Comparison of ENCODE assay signal across 7 mouse cellular contexts in the genomic region with DNA sequence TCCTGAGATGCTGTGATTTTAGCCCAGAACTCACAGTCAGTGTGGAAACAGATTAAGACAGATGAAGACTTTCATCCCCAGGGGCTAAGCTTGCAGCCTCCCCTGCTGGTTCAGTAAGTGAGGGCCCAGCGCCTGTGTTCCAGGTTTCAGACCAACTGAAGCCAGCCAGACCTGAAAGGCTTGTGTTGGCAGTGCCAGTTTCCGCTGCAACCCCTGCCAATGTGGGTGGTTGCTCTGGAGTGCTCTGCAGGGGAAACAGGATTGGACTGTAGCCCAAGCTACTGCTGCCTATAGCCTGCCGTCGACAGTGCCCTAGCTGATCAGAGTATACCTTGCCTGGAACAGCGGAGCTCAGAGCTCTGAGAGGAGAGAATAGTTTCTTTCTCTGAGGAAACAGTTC. TPM values are rescaled to one million over a fixed set of nuclear protein-coding genes. Genes with fewer than 3 reads are reported as not detected.
A peak's percentile ranks its signal among the peaks of the same experiment; 100 is the strongest.
DNase-seq lines count a peak whose midpoint lies in the region; ATAC-seq and TF ChIP-seq lines count a peak whose summit lies in the region.

No protein-coding gene starts in this region.

- peaks cover 6% of the 10 kb centered on the region; the same call in 1 of the 2 replicates for H3K36me3 ChIP-seq in limb, embryonic 14.5 days (ENCODE audit: control insufficient read depth, insufficient read depth, low read length)
- 0 out of 2 replicates have a peak, but pooled peaks cover 4% of the 10 kb centered on the region for H3K36me3 ChIP-seq in limb, embryonic 10.5 days
- no peaks in the 10 kb centered on the region for H3K36me3 ChIP-seq in heart, embryonic 16.5 days (ENCODE audit: control insufficient read depth, insufficient read depth)
- H3K36me3 ChIP-seq in stomach, embryonic 15.5 days = no peaks in the 10 kb centered on the region

- ATAC-seq in limb, embryonic 14.5 days (ENCODE audit: low FRiP score, low read depth) = no peak
- ATAC-seq in heart, embryonic 16.5 days (replicated peaks; ENCODE audit: extremely low read depth, insufficient read depth, low FRiP score) = no peak; the same call in 1 of the 2 replicates
- ATAC-seq in stomach, embryonic 15.5 days (ENCODE audit: insufficient read depth, low FRiP score, low read depth) = no peak
- ATAC-seq in megakaryocyte, adult 5-6 weeks (ENCODE audit: poor library complexity, severe bottlenecking) = no peak

- DNase-seq in limb, embryonic 14.5 days (ENCODE audit: low spot score) = peak; percentile 20
- no peak for DNase-seq in limb, embryonic 10.5 days (ENCODE audit: low spot score)
- DNase-seq in cerebellum, adult 9-11 months = peak; percentile 90
- DNase-seq in left cerebral cortex, postnatal 14 days (ENCODE audit: low spot score in 2 of 2) = peak; percentile 49 to 56

- no peak overlapping the region for H3K27ac ChIP-seq in limb, embryonic 14.5 days (replicated peaks; ENCODE audit: low read depth, low read length)
- H3K27ac ChIP-seq in limb, embryonic 10.5 days = no peak overlapping the region
- H3K27ac ChIP-seq in heart, embryonic 16.5 days (ENCODE audit: low read length) = peak overlapping the region; percentile 32; the same call in 1 of the 2 replicates
- H3K27ac ChIP-seq in stomach, embryonic 15.5 days = 0 out of 2 replicates have a peak overlapping the region, but pooled peaks have one; percentile 2

- no peak for TF ChIP-seq POLR2A in limb, embryonic 14.5 days (IDR thresholded peaks at IDR 0.05; ENCODE audit: borderline replicate concordance, extremely low read depth, insufficient read depth, insufficient read length)

- intact Hi-C loops in left cerebral cortex, postnatal 14 days (cut with DNase I) = no loop called here

- peaks cover 34% of the 10 kb centered on the region for H3K4me1 ChIP-seq in limb, embryonic 14.5 days (ENCODE audit: control insufficient read depth, insufficient read depth, low read length)
- peaks cover 44% of the 10 kb centered on the region for H3K4me1 ChIP-seq in limb, embryonic 10.5 days
- H3K4me1 ChIP-seq in heart, embryonic 16.5 days (ENCODE audit: control insufficient read depth, insufficient read depth, low read length) = peaks cover 25% of the 10 kb centered on the region
- peaks cover 19% of the 10 kb centered on the region for H3K4me1 ChIP-seq in stomach, embryonic 15.5 days

- no peaks in the 10 kb centered on the region for H3K27me3 ChIP-seq in limb, embryonic 14.5 days (ENCODE audit: control insufficient read depth, insufficient read depth, low read length)
- no peaks in the 10 kb centered on the region for H3K27me3 ChIP-seq in limb, embryonic 10.5 days (ENCODE audit: low read depth, poor library complexity, severe bottlenecking)
- H3K27me3 ChIP-seq in heart, embryonic 16.5 days (ENCODE audit: control insufficient read depth, insufficient read depth, low read length) = no peaks in the 10 kb centered on the region
- no peaks in the 10 kb centered on the region for H3K27me3 ChIP-seq in stomach, embryonic 15.5 days (replicated peaks)

- no peak overlapping the region for H3K4me3 ChIP-seq in limb, embryonic 14.5 days (replicated peaks; ENCODE audit: low read length)
- H3K4me3 ChIP-seq in limb, embryonic 10.5 days = no peak overlapping the region
- no peak overlapping the region for H3K4me3 ChIP-seq in heart, embryonic 16.5 days (ENCODE audit: low read length)
- no peak overlapping the region for H3K4me3 ChIP-seq in stomach, embryonic 15.5 days (replicated peaks)

- no peak overlapping the region for H3K4me2 ChIP-seq in limb, embryonic 14.5 days (replicated peaks; ENCODE audit: low read depth, low read length, severe bottlenecking)
- no peak overlapping the region for H3K4me2 ChIP-seq in heart, embryonic 16.5 days (ENCODE audit: low read depth, low read length)
- H3K4me2 ChIP-seq in stomach, embryonic 15.5 days = no peak overlapping the region

- no peaks in the 10 kb centered on the region for H3K9me3 ChIP-seq in limb, embryonic 14.5 days (ENCODE audit: control insufficient read depth, low read length)
- no peaks in the 10 kb centered on the region for H3K9me3 ChIP-seq in limb, embryonic 10.5 days (replicated peaks)
- H3K9me3 ChIP-seq in heart, embryonic 16.5 days (replicated peaks; ENCODE audit: control insufficient read depth, low read length) = no peaks in the 10 kb centered on the region
- no peaks in the 10 kb centered on the region for H3K9me3 ChIP-seq in stomach, embryonic 15.5 days

- WGBS in limb, embryonic 14.5 days = 71% methylated on average over 5 of the region's 5 CpGs
- WGBS in limb, embryonic 10.5 days = 86% methylated on average over 5 of the region's 5 CpGs
- 58% methylated on average over 5 of the region's 5 CpGs for WGBS in heart, embryonic 16.5 days
- 77% methylated on average over 5 of the region's 5 CpGs for WGBS in stomach, embryonic 15.5 days

- H3K9ac ChIP-seq in limb, embryonic 14.5 days (ENCODE audit: low read depth, low read length, severe bottlenecking) = no peak overlapping the region
- no peak overlapping the region for H3K9ac ChIP-seq in heart, embryonic 16.5 days (ENCODE audit: low read length)
- H3K9ac ChIP-seq in stomach, embryonic 15.5 days = no peak overlapping the region

RNA-seq across cellular contexts. Expression of a gene that starts 37.0 kb away (rescaled TPM):
- polyA plus RNA-seq in limb, embryonic 14.5 days (2012; rRNA removed) = 90.8 and 125 TPM in 2 replicates
- polyA plus RNA-seq in limb, embryonic 14.5 days (2014; fragmentation: Nextera tagmentation; extraction: Ambion mirVana) = 21.4 and 24.6 TPM in 2 replicates
- polyA plus RNA-seq in limb, embryonic 10.5 days (2016; fragmentation: Nextera tagmentation; extraction: Ambion mirVana) = 0.99 and 3.5 TPM in 2 replicates
- 7.1 and 9.8 TPM in 2 replicates for polyA plus RNA-seq in heart, embryonic 16.5 days (2015; fragmentation: Nextera tagmentation; extraction: Ambion mirVana)
- total RNA-seq in left cerebral cortex, postnatal 14 days (2021) = 1 to 10 TPM; 5.0 to 5.2 TPM
- polyA plus RNA-seq in stomach, embryonic 15.5 days (2015; fragmentation: Nextera tagmentation; extraction: Ambion mirVana) = 25.3 and 28.0 TPM in 2 replicates
- 0.14 TPM in 1 of 2 replicates, not detected in the other for total RNA-seq in megakaryocyte, adult 5-6 weeks (2015)
- 0.04 and 0.07 TPM in 2 replicates for total RNA-seq in megakaryocyte, adult 5-6 weeks (2017)

RNA-seq across cellular contexts. Expression of a gene that starts 46.4 kb away (rescaled TPM):
- 22.5 and 25.0 TPM in 2 replicates for polyA plus RNA-seq in limb, embryonic 14.5 days (2012; rRNA removed)
- 29.8 and 30.3 TPM in 2 replicates for polyA plus RNA-seq in limb, embryonic 14.5 days (2014; fragmentation: Nextera tagmentation; extraction: Ambion mirVana)
- 38.0 and 39.9 TPM in 2 replicates for polyA plus RNA-seq in limb, embryonic 10.5 days (2016; fragmentation: Nextera tagmentation; extraction: Ambion mirVana)
- 18.4 and 18.7 TPM in 2 replicates for polyA plus RNA-seq in heart, embryonic 16.5 days (2015; fragmentation: Nextera tagmentation; extraction: Ambion mirVana)
- 10 to 100 TPM; 10.0 to 10.2 TPM for total RNA-seq in left cerebral cortex, postnatal 14 days (2021)
- polyA plus RNA-seq in stomach, embryonic 15.5 days (2015; fragmentation: Nextera tagmentation; extraction: Ambion mirVana) = 21.0 and 22.2 TPM in 2 replicates
- 11.5 and 17.2 TPM in 2 replicates for total RNA-seq in megakaryocyte, adult 5-6 weeks (2015)
- total RNA-seq in megakaryocyte, adult 5-6 weeks (2017) = 7.8 and 11.0 TPM in 2 replicates

RNA-seq across cellular contexts. Expression of a gene that starts 58.8 kb away (rescaled TPM):
- 30.0 and 46.6 TPM in 2 replicates for polyA plus RNA-seq in limb, embryonic 14.5 days (2012; rRNA removed)
- 23.1 and 25.5 TPM in 2 replicates for polyA plus RNA-seq in limb, embryonic 14.5 days (2014; fragmentation: Nextera tagmentation; extraction: Ambion mirVana)
- polyA plus RNA-seq in limb, embryonic 10.5 days (2016; fragmentation: Nextera tagmentation; extraction: Ambion mirVana) = 32.7 and 35.3 TPM in 2 replicates
- 19.7 and 21.0 TPM in 2 replicates for polyA plus RNA-seq in heart, embryonic 16.5 days (2015; fragmentation: Nextera tagmentation; extraction: Ambion mirVana)
- total RNA-seq in left cerebral cortex, postnatal 14 days (2021) = 10 to 100 TPM; 22.0 to 23.7 TPM
- 18.4 and 21.3 TPM in 2 replicates for polyA plus RNA-seq in stomach, embryonic 15.5 days (2015; fragmentation: Nextera tagmentation; extraction: Ambion mirVana)
- total RNA-seq in megakaryocyte, adult 5-6 weeks (2015) = 0.52 and 1.3 TPM in 2 replicates
- 1.8 and 2.0 TPM in 2 replicates for total RNA-seq in megakaryocyte, adult 5-6 weeks (2017)

Comparison
In these comparisons a context has a peak if more than half of its experiments do, and no peak if none do; other contexts are left out.
1. H3K27ac ChIP-seq: peak in heart, embryonic 16.5 days (single experiment) and stomach, embryonic 15.5 days (single experiment); none in limb, embryonic 14.5 days (single experiment) and limb, embryonic 10.5 days (single experiment).